Mouse (Mus musculus) midbrain, embryonic 11.5 days (tissue): ENCODE measurements around the gene Qrsl1. TPM values are rescaled to one million over a fixed set of nuclear protein-coding genes. Genes with fewer than 3 reads are reported as not detected.
A peak's percentile ranks its signal among the peaks of the same experiment; 100 is the strongest.
"Not testable (repeated sequence)": the region's sequence is repeated elsewhere in the genome, so short reads cannot be mapped to it uniquely, and the experiment has no call there.

Source experiments
- ATAC-seq: fragments of 200-750 bp; cut with Nextera tagmentation; 2 replicates; pipeline ENCODE4 v1.8.0; 2017; ENCODE audit warnings: moderate TSS enrichment, moderate library complexity; ENCODE audit not compliant: low FRiP score
- DNase-seq: peaks from one replicate; pipeline ENCODE4 v3.0.0; 2015; ENCODE audit warnings: low spot score; ENCODE audit errors: missing footprints
- H3K27ac ChIP-seq: fragments of 300-500 bp; sonication (generic); 2 replicates; pipeline ENCODE4 v1.5.1; 2014; ENCODE audit warnings: low read depth, low read length
- H3K27me3 ChIP-seq: fragments of 300-500 bp; sonication (generic); 2 replicates; pipeline ENCODE4 v1.6.1; 2014; ENCODE audit warnings: mild to moderate bottlenecking, low read length, moderate library complexity, mixed read lengths; ENCODE audit not compliant: control insufficient read depth, insufficient read depth
- H3K36me3 ChIP-seq: fragments of 300-500 bp; sonication (generic); 2 replicates; pipeline ENCODE4 v1.6.1; 2014; ENCODE audit warnings: mild to moderate bottlenecking, low read length, moderate library complexity, mixed read lengths; ENCODE audit not compliant: control insufficient read depth, insufficient read depth
- H3K4me1 ChIP-seq: fragments of 300-500 bp; sonication (generic); 2 replicates; pipeline ENCODE4 v1.6.1; 2014; ENCODE audit warnings: low read length; ENCODE audit not compliant: control insufficient read depth, insufficient read depth
- H3K4me2 ChIP-seq: fragments of 300-500 bp; sonication (generic); 2 replicates; pipeline ENCODE4 v1.6.1; 2014; ENCODE audit warnings: mild to moderate bottlenecking, moderate library complexity
- H3K4me3 ChIP-seq: fragments of 300-500 bp; sonication (generic); 2 replicates; pipeline ENCODE4 v1.5.1; 2014; ENCODE audit warnings: low read depth, low read length
- H3K9ac ChIP-seq: fragments of 300-500 bp; sonication (generic); 2 replicates; pipeline ENCODE4 v1.6.1; 2014; ENCODE audit warnings: low read length
- H3K9me3 ChIP-seq: fragments of 300-500 bp; sonication (generic); 2 replicates; pipeline ENCODE4 v1.6.1; 2016; ENCODE audit warnings: low read length; ENCODE audit not compliant: control insufficient read depth
- WGBS: fragments of 180-500 bp; shearing (Covaris S2); extraction: QIAGEN DNeasy Blood & Tissue Kit; methylation state at CpG from one replicate; pipeline ENCODE4 v1.1.7; 2014; 5-methylcytosine and 5-hydroxymethylcytosine counted together
- polyA plus RNA-seq: library from polyadenylated mRNA; unstranded; fragments of >200 nt; fragmentation: Nextera tagmentation; extraction: Ambion mirVana; gene quantifications from 2 replicates; pipeline ENCODE4 v1.2.1, GENCODE M21; 2014

The Qrsl1 gene
- polyA plus RNA-seq = 26.0 and 30.0 TPM in 2 replicates

DNA sequence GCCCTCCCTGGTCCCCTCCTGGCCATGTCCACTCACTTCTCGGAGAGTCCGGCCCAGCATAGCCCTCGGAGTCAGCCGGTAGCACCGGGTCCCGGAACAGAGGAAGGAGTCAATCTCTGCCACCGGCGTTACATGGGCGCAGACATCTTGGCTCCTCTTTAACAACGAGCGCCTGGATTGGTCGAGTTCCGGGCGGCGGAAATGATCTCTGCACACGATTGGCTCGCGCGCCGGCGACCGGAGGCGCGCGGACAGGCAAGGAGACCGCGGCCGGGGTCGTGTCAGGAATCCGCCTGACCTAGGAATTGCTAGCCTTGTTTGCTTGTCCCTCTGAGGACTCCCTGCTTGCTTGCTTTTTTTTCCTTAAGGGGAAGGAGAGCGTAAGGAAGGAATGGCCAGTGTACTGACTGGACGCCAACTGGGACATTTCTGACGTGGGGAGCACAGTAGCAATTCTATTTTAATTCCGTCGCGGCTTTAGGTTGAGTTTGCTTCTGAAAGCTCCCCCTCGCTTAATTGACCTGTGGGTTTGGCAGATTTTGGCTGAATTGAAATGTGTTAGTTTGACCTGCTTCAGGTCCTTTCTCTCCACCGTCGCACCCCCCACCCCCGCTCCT, at the start of gene Qrsl1, which contains the start of gene Rtn4ip1:
Gene Qrsl1 (minus strand): TSS at position 168 of the 617 bp plus-strand sequence.
Gene Rtn4ip1 (plus strand): TSS at position 230 of the 617 bp plus-strand sequence.
- Histone ChIP-seq H3K9ac (peak within 1 kb of the TSS; percentile 77), H3K36me3 (no peaks in the 10 kb centered on the region), H3K4me2 (peak within 1 kb of the TSS; percentile 77), H3K4me1 (peaks cover 7% of the 10 kb centered on the region; the same call in 1 of the 2 replicates), H3K27me3 (no peaks in the 10 kb centered on the region), H3K4me3 (peak within 1 kb of the TSS; percentile 74), H3K27ac (peak within 1 kb of the TSS; percentile 59; the same call in 1 of the 2 replicates), H3K9me3 (no peaks in the 10 kb centered on the region)
- ATAC-seq (peak; percentile 97), DNase-seq (peak; percentile 99)
- WGBS = under 1% methylated on average over 40 of the region's 40 CpGs

DNA sequence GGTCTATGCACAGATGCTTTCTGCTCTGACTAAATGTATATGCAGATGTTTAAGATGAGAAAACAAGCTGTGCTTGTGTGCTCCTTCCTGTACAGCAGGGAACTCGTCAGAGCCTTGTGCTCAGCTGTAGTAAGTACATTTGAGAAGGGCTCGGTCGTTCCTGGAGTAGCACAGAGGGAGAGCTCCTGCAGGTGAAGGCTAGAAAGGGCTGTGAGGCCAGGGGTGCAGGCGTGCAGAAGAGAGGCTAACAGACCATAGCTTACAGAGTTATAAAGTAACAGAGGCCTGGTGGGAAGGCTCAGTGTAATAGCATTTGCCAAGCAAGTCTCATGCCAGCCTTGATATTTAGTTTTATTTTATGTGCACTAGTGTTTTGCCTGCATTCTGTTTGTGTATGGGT, 43.9 kb upstream of the Qrsl1 start:
- WGBS = 82% methylated on average over 4 of the region's 4 CpGs

DNA sequence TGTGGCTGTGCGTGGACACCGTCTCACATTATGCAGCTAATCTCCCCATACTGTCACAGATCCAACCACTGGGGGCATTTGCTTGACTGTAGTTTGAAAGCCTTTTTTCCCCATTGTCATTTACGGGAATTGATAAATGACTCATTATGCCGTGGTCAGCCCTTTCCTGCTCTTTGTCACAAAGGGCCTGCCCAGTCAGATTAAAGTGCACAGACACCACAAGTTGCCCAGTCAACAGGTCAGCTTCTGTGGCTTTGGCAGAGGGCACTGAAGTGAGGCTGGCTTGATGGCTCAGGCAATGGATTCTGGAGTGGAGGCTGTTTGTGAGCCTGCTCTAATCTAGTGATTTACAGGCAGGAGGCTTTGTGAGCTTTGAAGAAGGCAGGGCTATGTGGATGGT, 42.2 kb upstream of the Qrsl1 start:
- ATAC-seq = peak; percentile 54; the same call in 1 of the 2 replicates
- no peak overlapping the region for H3K4me3 ChIP-seq
- no peak overlapping the region for H3K9ac ChIP-seq
- no peaks in the 10 kb centered on the region for H3K27me3 ChIP-seq
- H3K4me1 ChIP-seq = peaks cover 3% of the 10 kb centered on the region; the same call in 1 of the 2 replicates
- H3K27ac ChIP-seq = no peak overlapping the region
- no peaks in the 10 kb centered on the region for H3K9me3 ChIP-seq
- DNase-seq = no peak
- no peak overlapping the region for H3K4me2 ChIP-seq
- H3K36me3 ChIP-seq = no peaks in the 10 kb centered on the region
- WGBS = 32% methylated on average over 4 of the region's 4 CpGs

More for the DNA sequence above, 43.9 kb upstream of the Qrsl1 start:
- DNase-seq (no peak), ATAC-seq (no peak)
- Histone ChIP-seq H3K9me3 (no peaks in the 10 kb centered on the region), H3K27me3 (no peaks in the 10 kb centered on the region), H3K4me1 (peaks cover 3% of the 10 kb centered on the region; the same call in 1 of the 2 replicates), H3K27ac (no peak overlapping the region), H3K36me3 (no peaks in the 10 kb centered on the region), H3K4me3 (no peak overlapping the region), H3K9ac (no peak overlapping the region), H3K4me2 (no peak overlapping the region)

- H3K9me3 ChIP-seq = no peaks in the 10 kb centered on the region
- no peak overlapping the region for H3K4me3 ChIP-seq
- no peak overlapping the region for H3K27ac ChIP-seq
- H3K27me3 ChIP-seq = no peaks in the 10 kb centered on the region
- H3K4me1 ChIP-seq = peaks cover 3% of the 10 kb centered on the region; the same call in 1 of the 2 replicates
- 90% methylated on average over 6 of the region's 6 CpGs for WGBS
- ATAC-seq (no peak), DNase-seq (no peak)
- H3K4me2 ChIP-seq = no peak overlapping the region
- H3K9ac ChIP-seq = no peak overlapping the region
- no peaks in the 10 kb centered on the region for H3K36me3 ChIP-seq
These were observed 37.7 kb upstream of the Qrsl1 start for GRCm38 (mm10) chr10:43939136-43939662.

- no peak overlapping the region for H3K27ac ChIP-seq
- no peaks in the 10 kb centered on the region; the same call in 1 of the 2 replicates for H3K36me3 ChIP-seq
- H3K9ac ChIP-seq = no peak overlapping the region
- no peak for DNase-seq
- H3K27me3 ChIP-seq = no peaks in the 10 kb centered on the region
- no peak overlapping the region for H3K4me3 ChIP-seq
- no peaks in the 10 kb centered on the region for H3K4me1 ChIP-seq
- no peak overlapping the region for H3K4me2 ChIP-seq
- no peaks in the 10 kb centered on the region for H3K9me3 ChIP-seq
- no peak for ATAC-seq
- WGBS = 82% methylated on average over 5 of the region's 5 CpGs
These were observed 27.1 kb upstream of the Qrsl1 start for GRCm38 (mm10) chr10:43928596-43928995.

- 88% methylated on average over 8 of the region's 8 CpGs for WGBS
- H3K27me3 ChIP-seq = no peaks in the 10 kb centered on the region
- ATAC-seq = no peak
These were observed 26.2 kb upstream of the Qrsl1 start for GRCm38 (mm10) chr10:43927736-43928135.

GRCm38 (mm10) chr10:43925776-43926175, 24.2 kb upstream of the Qrsl1 start:
- H3K4me1 ChIP-seq, H3K4me3 ChIP-seq, H3K4me2 ChIP-seq, DNase-seq, H3K9me3 ChIP-seq, H3K36me3 ChIP-seq, ATAC-seq, H3K9ac ChIP-seq, H3K27ac ChIP-seq, H3K27me3 ChIP-seq: not testable (repeated sequence)
- WGBS = 91% methylated on average over 8 of the region's 9 CpGs

More at GRCm38 (mm10) chr10:43927736-43928135, 26.2 kb upstream of the Qrsl1 start:
- no peaks in the 10 kb centered on the region; the same call in 1 of the 2 replicates for H3K36me3 ChIP-seq
- no peak for DNase-seq
- H3K4me1 ChIP-seq = no peaks in the 10 kb centered on the region
- H3K9me3 ChIP-seq = no peaks in the 10 kb centered on the region
- H3K4me3 ChIP-seq = no peak overlapping the region
- H3K4me2 ChIP-seq = no peak overlapping the region
- no peak overlapping the region for H3K27ac ChIP-seq
- no peak overlapping the region for H3K9ac ChIP-seq

DNA sequence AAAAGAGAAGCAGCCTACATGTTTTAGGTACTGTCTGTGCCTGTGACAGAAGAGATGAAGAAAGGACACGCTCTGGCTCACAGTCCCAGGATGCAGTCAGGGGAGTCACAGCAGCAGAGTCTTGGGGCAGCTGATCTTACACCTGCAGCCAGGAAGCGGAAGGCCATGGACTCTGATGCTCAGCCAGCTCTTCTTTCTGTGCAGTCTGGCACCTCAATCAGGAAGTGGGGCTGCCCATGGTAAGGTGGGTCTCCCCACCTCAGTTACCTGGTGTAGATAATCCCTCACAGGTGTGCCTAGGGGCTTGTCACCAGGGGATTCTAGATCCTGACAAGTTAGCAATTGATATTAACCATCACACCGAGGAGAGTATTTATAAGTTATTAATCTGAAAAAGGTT, 21.6 kb upstream of the Qrsl1 start:
- WGBS = 97% methylated on average over 3 of the region's 3 CpGs
- Histone ChIP-seq H3K27ac (no peak overlapping the region), H3K4me2 (no peak overlapping the region), H3K27me3 (no peaks in the 10 kb centered on the region), H3K36me3 (no peaks in the 10 kb centered on the region), H3K4me1 (no peaks in the 10 kb centered on the region), H3K9ac (no peak overlapping the region), H3K9me3 (no peaks in the 10 kb centered on the region), H3K4me3 (no peak overlapping the region)
- DNase-seq = no peak
- ATAC-seq = no peak
